Mouse (Mus musculus): ENCODE data around the gene Dna2. TPM values are rescaled to one million over a fixed set of nuclear protein-coding genes. Genes with fewer than 3 reads are reported as not detected.
A peak's percentile ranks its signal among the peaks of the same experiment; 100 is the strongest.
"Not testable (repeated sequence)": the region's sequence is repeated elsewhere in the genome, so short reads cannot be mapped to it uniquely, and the experiment has no call there.

The Dna2 gene
- total RNA-seq (2021): 1 to 10 TPM; 3.3 to 3.5 TPM

- intact Hi-C loops (cut with DNase I): no loop called here
- DNase-seq: peak; percentile 79 to 81
These were observed at the start of gene Dna2 for GRCm38 (mm10) chr10:62946738-62947471. Dna2 (plus strand) TSS chr10:62947026.

DNA sequence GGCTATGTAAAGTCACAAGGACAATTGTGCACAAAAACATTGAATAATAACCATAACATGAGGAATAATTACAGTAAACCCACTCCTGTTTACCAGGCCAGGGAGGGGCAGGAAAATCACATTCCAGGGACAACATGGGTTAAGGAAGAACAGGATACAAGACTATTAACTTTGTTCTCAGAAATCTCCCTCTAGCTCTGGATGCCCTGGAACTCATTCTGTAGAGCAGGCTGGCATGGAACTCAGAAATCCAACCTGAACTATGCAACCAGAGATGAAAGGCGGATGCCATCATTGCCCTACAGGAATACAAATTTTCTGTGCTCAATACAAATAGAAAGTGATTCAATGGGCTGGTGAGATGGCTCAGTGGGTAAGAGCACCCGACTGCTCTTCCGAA is 49.4 kb upstream of the Dna2 start:
- no peak for DNase-seq
- intact Hi-C loops (cut with DNase I): no loop called here

- DNase-seq: no peak
- intact Hi-C loops (cut with DNase I): no loop called here
These were observed 48.8 kb upstream of the Dna2 start for GRCm38 (mm10) chr10:62898061-62898460.

DNA sequence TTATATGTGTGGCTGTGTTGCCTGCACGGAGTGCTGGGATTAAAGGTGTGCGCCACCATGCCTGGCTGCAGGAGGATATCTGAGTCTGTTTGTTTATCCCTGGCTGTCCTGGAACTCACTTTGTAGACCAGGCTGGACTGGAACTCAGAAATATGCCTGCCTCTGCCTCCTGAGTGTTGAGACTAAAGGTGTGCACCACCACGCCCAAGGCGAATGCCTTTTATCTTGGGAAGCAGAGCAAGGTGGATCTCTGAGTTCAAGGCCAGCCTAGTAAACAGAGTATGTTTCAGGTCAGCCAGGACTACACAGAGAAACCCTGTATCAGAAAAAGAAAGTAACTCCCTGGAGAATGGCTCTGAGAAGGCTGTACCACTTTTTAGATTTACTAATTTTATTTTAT is 46.7 kb upstream of the Dna2 start:
- DNase-seq: no peak
- intact Hi-C loops (cut with DNase I): no loop called here

- intact Hi-C loops (cut with DNase I): no loop called here
- no peak for DNase-seq
These were observed 45.0 kb upstream of the Dna2 start for GRCm38 (mm10) chr10:62901826-62902225.

GRCm38 (mm10) chr10:62902829-62903228 is 44.0 kb upstream of the Dna2 start:
- intact Hi-C loops (cut with DNase I): no loop called here
- DNase-seq: no peak

GRCm38 (mm10) chr10:62906336-62906735 is 40.5 kb upstream of the Dna2 start:
- intact Hi-C loops (cut with DNase I): no loop called here
- DNase-seq: no peak

GRCm38 (mm10) chr10:62908896-62909295 is 37.9 kb upstream of the Dna2 start, which contains the start of gene Tet1:
Tet1 (minus strand) TSS chr10:62908996.
- intact Hi-C loops (cut with DNase I); DNase-seq: not testable (repeated sequence)

DNA sequence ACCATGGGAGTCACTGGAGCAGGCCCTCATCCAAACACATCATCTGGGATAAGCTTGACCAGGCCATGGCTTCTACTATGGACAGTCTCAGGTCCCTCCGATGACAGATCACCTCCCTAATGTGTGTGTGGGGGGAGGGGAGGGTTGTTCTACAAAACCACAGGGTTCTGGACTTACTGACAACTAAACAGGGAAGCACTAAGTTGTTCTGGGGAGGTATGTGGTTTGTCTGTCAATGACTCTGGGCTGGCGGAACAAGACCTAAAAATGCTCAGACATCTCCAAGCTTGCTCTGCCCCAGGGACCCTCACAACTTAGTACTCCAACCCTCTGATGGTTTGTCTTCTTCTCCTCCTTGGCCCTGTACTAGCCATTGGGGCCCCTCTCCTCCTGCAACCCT is 35.7 kb upstream of the Dna2 start:
- DNase-seq: no peak
- intact Hi-C loops (cut with DNase I): no loop called here

DNA sequence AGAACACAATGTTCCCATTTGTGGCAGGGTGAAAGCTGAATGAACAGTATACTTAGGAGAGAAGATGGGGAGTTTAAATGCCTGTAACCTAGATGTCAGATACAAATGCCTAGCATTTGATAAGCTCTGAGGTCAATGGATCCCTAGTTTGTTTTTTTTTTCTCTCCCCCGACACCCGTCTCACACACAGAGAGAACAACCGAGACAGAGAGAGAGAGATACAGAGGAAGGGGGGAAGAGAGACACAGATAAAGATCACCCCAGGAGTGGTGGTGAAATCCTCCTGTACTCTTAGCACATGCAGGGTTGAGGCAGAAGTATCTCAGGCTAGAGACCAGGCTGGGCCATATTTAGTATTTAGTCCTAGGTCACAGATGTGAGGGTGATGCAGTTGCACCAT is 27.8 kb upstream of the Dna2 start:
- intact Hi-C loops (cut with DNase I): no loop called here
- no peak for DNase-seq

DNA sequence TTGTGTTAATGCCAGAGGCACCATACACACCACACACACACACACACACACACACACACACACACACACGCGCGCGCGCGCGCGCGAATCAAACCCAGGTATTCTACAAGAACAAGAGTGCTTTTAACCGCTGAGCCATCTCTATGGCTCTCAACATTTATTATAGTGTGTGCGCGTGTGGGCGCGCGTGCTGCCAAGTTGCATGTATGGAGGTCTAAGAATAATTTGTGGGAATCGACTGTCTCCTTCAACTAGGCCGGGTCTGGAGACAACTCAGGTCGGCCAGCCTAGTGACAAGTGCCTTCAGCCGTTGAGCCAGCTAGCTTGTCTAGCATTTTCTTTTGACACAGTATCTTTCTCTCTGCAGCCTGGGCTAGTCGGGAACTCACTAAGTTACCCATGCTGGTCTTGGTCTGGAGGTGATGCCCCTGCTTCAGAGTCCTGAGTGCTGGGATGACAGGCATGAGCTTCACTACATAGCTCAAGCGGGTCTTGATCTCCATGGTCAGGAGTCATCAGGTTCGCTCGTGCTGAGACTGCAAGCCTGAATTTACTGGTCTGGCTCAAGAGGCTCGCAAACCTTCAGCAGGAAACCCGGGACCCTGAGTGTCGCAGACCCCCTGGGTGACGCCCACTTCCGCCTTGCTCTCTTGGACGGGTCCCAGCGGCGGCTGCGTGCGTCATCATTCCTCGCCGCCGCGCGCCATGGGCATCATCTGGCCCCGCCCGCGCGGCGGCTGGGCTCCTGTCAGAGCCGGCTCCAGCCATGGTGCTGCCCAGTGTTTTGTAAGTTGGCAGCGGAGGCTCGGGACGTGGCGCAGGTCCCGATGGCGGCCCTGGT is 26.7 kb upstream of the Dna2 start, which contains the start of gene Slc25a16:
TSS of gene Slc25a16 (plus strand) at position 709 of the 841 bp plus-strand sequence.
- DNase-seq: peak; percentile 93 to 96
- intact Hi-C loops (cut with DNase I): loop anchor here (5.0 kb wide), 1 partner anchor 53 kb away; no protein-coding TSS in a partner anchor

DNA sequence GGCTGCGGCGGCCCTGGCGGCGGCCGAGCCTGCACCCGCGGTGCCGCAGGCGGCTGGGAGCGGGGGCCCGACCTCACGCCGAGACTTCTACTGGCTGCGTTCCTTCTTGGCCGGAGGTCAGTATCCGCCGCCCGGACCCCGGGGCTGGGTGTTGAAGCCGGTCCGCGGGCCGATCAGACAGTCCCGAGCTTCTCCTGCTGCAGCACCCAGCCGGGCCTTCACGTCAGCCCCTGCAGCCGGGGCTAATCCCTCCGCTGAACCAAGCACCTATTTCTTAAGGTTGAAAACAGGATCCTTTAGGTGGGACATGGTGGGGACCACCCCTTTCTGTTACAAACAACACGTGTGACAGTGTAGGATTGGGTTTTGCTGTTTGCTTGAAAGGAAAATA is 26.1 kb upstream of the Dna2 start:
- no peak for DNase-seq
- intact Hi-C loops (cut with DNase I): loop anchor here (5.0 kb wide), 1 partner anchor 53 kb away; no protein-coding TSS in a partner anchor

DNA sequence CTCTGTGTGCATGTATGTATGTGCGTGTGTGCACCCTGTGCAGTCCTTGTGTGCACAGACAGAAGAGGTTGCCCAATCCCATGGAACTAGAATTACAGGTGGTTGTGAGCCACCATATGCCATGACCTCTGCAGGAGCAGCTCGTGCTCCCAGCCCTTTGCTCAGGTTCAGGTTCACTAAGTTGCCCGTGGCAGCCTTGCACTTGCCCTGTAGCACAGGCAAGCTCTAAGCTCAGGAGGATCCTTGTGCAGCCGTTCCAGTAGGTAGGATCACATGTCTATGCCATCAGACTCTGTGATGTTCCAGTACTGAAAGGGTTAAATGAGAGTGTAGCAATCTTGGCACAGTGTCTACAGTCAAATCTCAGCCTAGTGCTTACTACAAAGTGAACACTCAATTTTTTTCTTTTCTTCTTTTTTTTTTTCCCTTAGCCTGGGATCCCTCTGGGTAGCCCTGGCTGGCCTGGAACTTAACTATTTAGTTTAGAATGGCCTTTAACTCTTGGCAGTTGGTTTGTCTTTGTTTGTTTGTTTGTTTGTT is 22.7 kb upstream of the Dna2 start:
- intact Hi-C loops (cut with DNase I): loop anchor here (5.0 kb wide), 1 partner anchor 57 kb away; no protein-coding TSS in a partner anchor
- DNase-seq: no peak

DNA sequence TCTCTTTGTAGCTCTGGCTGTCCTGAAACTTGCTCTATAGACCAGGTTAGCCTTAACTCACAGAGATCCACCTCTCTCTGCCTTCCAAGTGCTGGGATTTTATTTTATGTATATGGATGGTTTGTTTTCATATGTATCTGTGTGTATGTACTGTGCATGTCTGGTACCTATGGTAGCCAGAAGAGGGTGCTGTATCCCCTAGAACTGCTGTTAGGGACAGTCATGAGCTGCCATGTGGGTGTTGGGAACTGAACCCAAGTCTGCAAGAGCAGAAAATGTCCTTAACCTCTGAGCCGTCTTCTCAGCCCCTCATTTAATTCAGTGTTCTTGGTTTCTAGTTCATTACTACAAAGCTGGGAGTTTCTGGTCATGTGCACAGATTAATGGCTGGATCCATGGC is 14.4 kb upstream of the Dna2 start:
- DNase-seq: no peak
- intact Hi-C loops (cut with DNase I): no loop called here

GRCm38 (mm10) chr10:62944975-62945580 is 1.7 kb upstream of the Dna2 start:
- intact Hi-C loops (cut with DNase I): no loop called here
- DNase-seq: no peak

DNA sequence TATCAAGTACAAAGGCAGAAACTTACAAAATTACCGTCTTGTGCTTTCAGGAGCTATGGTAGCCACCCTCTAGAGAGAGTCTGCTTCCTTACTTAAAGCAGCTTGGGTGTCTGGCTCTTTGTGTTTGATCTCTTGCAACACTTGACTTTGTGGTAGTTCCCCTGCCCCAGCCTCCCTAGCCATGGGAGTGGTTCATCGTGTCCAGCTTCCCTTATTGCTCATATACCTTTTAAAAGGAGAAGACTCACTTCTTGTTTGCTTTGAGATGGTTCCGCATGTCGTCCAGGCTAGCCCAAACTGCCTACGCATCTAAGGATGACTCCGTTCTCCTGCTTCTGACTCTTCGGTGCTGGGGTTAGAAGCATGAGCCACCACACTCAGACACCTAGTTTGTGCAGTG is 1.7 kb downstream of the Dna2 start:
- DNase-seq: no peak
- intact Hi-C loops (cut with DNase I): no loop called here

DNA sequence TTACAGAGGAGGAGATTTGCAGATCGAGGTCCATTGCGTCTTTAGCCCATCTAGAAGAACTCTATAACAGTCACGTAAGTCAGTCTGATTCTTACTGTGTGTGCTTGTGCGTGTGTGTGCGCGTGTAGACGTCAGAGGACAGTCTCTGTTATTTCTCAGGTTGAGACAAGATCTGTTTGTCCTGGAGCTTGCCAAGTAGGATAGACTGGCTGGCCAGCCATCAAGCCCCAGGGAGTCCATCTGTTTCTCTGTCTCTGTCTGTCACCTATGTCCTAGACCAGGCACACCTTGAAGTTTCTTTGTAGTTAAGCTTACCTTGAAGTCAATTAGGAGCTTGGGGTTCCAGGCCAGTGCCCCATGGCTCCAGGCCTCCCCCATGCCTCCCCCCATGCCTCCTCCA is 17.1 kb downstream of the Dna2 start:
- intact Hi-C loops (cut with DNase I): no loop called here
- no peak for DNase-seq

GRCm38 (mm10) chr10:62965796-62966195 is 19.0 kb downstream of the Dna2 start:
- intact Hi-C loops (cut with DNase I): no loop called here

GRCm38 (mm10) chr10:62966291-62966690 is 19.5 kb downstream of the Dna2 start:
- intact Hi-C loops (cut with DNase I): no loop called here
- no peak for DNase-seq

More at GRCm38 (mm10) chr10:62965796-62966195, 19.0 kb downstream of the Dna2 start:
- DNase-seq: no peak

- no peak for DNase-seq
- intact Hi-C loops (cut with DNase I): no loop called here
These were observed 25.0 kb downstream of the Dna2 start for GRCm38 (mm10) chr10:62971821-62972220.

GRCm38 (mm10) chr10:62979667-62980038 is 32.8 kb downstream of the Dna2 start:
- intact Hi-C loops (cut with DNase I): no loop called here
- no peak for DNase-seq
